ENCODE assay signal across 7 mouse cellular contexts in the genomic region with DNA sequence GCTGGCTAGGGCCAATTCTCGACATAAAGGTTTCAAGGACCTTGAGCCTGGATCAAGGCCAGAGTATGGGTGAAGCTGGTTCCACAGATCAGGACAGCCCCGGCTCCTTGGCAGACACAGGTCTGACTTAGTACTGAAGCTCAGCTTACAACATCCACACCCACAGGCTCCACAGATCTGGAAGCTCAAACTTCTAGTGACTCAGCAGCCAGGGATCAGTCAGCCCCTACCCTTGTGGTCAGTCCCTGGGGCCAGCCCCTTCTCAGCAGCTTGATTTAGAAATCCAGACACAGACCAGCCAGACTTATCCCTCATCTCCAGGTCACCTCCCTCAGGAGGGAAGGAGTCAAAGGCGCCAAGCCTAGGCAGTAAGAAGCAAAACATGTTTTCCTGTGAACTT.
DNase-seq lines count a peak whose midpoint lies in the region; ATAC-seq lines count a peak whose summit lies in the region.

No protein-coding gene starts in this region.

- peak; percentile 46 for DNase-seq in 416B (ENCODE audit: low read depth)
- peak; percentile 84 for DNase-seq in MN1 (ENCODE audit: low spot score)
- DNase-seq in heart, adult 11 months: peak; percentile 99
- DNase-seq in kidney, postnatal 14 days: peak; percentile 69
- no peak for DNase-seq in right cerebral cortex, postnatal 25 days
- DNase-seq in spleen, adult 18-20 months: no peak

- no peak for ATAC-seq in cerebellum, adult (ENCODE audit: insufficient number of reproducible peaks, low FRiP score, low TSS enrichment)

Comparison
In these comparisons a context has a peak if more than half of its experiments do, and no peak if none do; other contexts are left out.
1. DNase-seq: peak in 416B (single experiment), MN1 (single experiment), heart, adult 11 months (single experiment) and kidney, postnatal 14 days (single experiment); none in right cerebral cortex, postnatal 25 days (single experiment) and spleen, adult 18-20 months (0 of 2).